Mouse (Mus musculus): ENCODE measurements at regions not wholly inside any gene's neighbourhood (a gene's known extent, or its start where the extent isn't known, plus 50 kb on each side); places are given as distances from the start of the nearest gene placed in this dataset.
"Not testable (repeated sequence)": the region's sequence is repeated elsewhere in the genome, so short reads cannot be mapped to it uniquely, and the experiment has no call there.

- not testable (repeated sequence) for H3K4me1 ChIP-seq (ENCODE audit: control insufficient read depth, insufficient read depth, low read length); H3K27ac ChIP-seq (ENCODE audit: insufficient read depth, low read length); H3K4me3 ChIP-seq (ENCODE audit: insufficient read depth, low read length)
Measured at GRCm38 (mm10) chr8:93443631-93444030, 64.1 kb upstream of the Ces1h start.

DNA sequence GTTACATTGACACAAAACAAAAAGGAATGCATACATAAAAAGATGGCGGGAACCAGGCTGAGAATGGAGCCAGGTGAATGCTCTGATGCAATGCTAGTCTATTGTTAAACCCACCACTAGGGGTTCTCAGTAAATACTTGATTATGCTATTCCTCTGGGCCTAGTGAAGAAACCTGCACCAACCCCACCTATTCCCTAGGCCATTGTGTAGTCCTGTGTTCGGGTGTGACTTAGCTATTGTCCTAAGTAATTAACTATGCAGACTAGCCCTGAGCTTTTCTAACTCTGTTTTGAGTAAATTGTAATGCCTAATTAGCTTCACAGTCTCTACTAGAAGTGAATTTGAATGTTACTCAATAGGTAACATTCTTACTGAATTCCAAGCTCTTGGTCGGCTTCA lies 62.4 kb upstream of the Ces1h start:
- Histone ChIP-seq H3K4me1 (ENCODE audit: control insufficient read depth, insufficient read depth, low read length) (no peaks in the 10 kb centered on the region), H3K27ac (ENCODE audit: insufficient read depth, low read length) (no peak overlapping the region), H3K4me3 (ENCODE audit: insufficient read depth, low read length) (no peak overlapping the region)
- TF ChIP-seq CTCF (IDR thresholded peaks at IDR 0.05; ENCODE audit: extremely low read depth, insufficient read depth, low read length) (no peak), POLR2A (IDR thresholded peaks at IDR 0.05; ENCODE audit: extremely low read depth, insufficient read depth, low read length) (no peak)

DNA sequence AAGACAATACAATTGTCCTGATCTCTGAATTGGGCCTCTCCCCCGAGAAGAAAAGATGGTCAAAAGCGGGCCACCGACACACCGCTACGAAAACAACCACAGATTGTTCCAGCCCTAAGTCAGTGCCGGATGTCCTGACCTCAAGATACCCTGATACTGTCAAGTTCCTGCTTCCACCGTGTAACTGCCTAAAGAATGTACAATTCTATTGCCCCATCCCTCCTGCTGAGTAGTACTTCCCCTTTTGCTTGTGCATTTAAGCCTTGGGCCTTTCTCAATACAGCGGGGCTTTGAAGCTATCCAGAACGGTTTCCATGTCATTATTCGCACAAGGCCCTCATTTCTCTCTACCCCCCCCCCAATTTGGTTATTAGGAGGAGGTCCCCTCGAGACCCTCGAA lies 57.1 kb upstream of the Ces1h start:
- not testable (repeated sequence) for H3K4me1 ChIP-seq (ENCODE audit: control insufficient read depth, insufficient read depth, low read length); H3K27ac ChIP-seq (ENCODE audit: insufficient read depth, low read length); H3K4me3 ChIP-seq (ENCODE audit: insufficient read depth, low read length)

GRCm38 (mm10) chr8:93430637-93431036 lies 51.1 kb upstream of the Ces1h start:
- TF ChIP-seq POLR2A (IDR thresholded peaks at IDR 0.05; ENCODE audit: extremely low read depth, insufficient read depth, low read length) (no peak), CTCF (IDR thresholded peaks at IDR 0.05; ENCODE audit: extremely low read depth, insufficient read depth, low read length) (peak; percentile 86)
- no peak overlapping the region for H3K27ac ChIP-seq (ENCODE audit: insufficient read depth, low read length)
- H3K4me1 ChIP-seq (ENCODE audit: control insufficient read depth, insufficient read depth, low read length), result no peaks in the 10 kb centered on the region
- H3K4me3 ChIP-seq (ENCODE audit: insufficient read depth, low read length), result no peak overlapping the region

Measured in cortical plate, adult 2 months (tissue).